Mouse (Mus musculus) cerebellum, postnatal 14 days (tissue): ENCODE measurements around the gene Mgp.
A peak's percentile ranks its signal among the peaks of the same experiment; 100 is the strongest.
"Not testable (repeated sequence)": the region's sequence is repeated elsewhere in the genome, so short reads cannot be mapped to it uniquely, and the experiment has no call there.

ENCODE experiments used
- DNase-seq, 2 experiments: peaks; one replicate each; pipeline ENCODE4 v3.0.0; 2021; ENCODE audit warnings: mixed read lengths in 2 of 2

The Mgp gene

GRCm38 (mm10) chr6:136897789-136898188 lies 22.2 kb upstream of the Mgp start:
- DNase-seq: no peak

- no peak for DNase-seq
These were observed 19.1 kb upstream of the Mgp start for GRCm38 (mm10) chr6:136894532-136895339.

GRCm38 (mm10) chr6:136892002-136892401 lies 16.4 kb upstream of the Mgp start:
- no peak for DNase-seq

GRCm38 (mm10) chr6:136889554-136889953 lies 13.9 kb upstream of the Mgp start:
- no peak for DNase-seq

- DNase-seq: no peak
These were observed 13.4 kb upstream of the Mgp start for GRCm38 (mm10) chr6:136889067-136889466.

- no peak for DNase-seq
These were observed 12.2 kb upstream of the Mgp start for GRCm38 (mm10) chr6:136887854-136888253.

GRCm38 (mm10) chr6:136884766-136885165 lies 9.1 kb upstream of the Mgp start:
- DNase-seq: not testable (repeated sequence)

GRCm38 (mm10) chr6:136883961-136884360 lies 8.3 kb upstream of the Mgp start:
- no peak for DNase-seq

GRCm38 (mm10) chr6:136883431-136883915 lies 7.8 kb upstream of the Mgp start:
- no peak for DNase-seq

GRCm38 (mm10) chr6:136881678-136882077 lies 6.1 kb upstream of the Mgp start:
- no peak for DNase-seq

GRCm38 (mm10) chr6:136874599-136874998 lies 1.0 kb downstream of the Mgp start:
- DNase-seq: peak; percentile 19 to 26

- DNase-seq: no peak
These were observed 6.7 kb downstream of the Mgp start for GRCm38 (mm10) chr6:136868921-136869320.

- DNase-seq: no peak
These were observed 9.5 kb downstream of the Mgp start for GRCm38 (mm10) chr6:136866150-136866549.

- DNase-seq: no peak
These were observed 10.3 kb downstream of the Mgp start for GRCm38 (mm10) chr6:136865360-136865759.

- DNase-seq: peak; percentile 35 to 50
These were observed 14.6 kb downstream of the Mgp start for GRCm38 (mm10) chr6:136861020-136861419.

GRCm38 (mm10) chr6:136858420-136858819 lies 17.2 kb downstream of the Mgp start:
- no peak for DNase-seq

GRCm38 (mm10) chr6:136857873-136858260 lies 17.8 kb downstream of the Mgp start:
- no peak for DNase-seq

GRCm38 (mm10) chr6:136857186-136857872 lies 18.3 kb downstream of the Mgp start, which contains the start of gene Art4:
Art4 (minus strand) TSS chr6:136857733.
- DNase-seq: no peak

- DNase-seq: no peak
These were observed 19.5 kb downstream of the Mgp start for GRCm38 (mm10) chr6:136856071-136856636.

GRCm38 (mm10) chr6:136855183-136855582 lies 20.4 kb downstream of the Mgp start:
- no peak for DNase-seq

- DNase-seq: no peak
These were observed 21.3 kb downstream of the Mgp start for GRCm38 (mm10) chr6:136854361-136854781.

- DNase-seq: no peak
These were observed 22.9 kb downstream of the Mgp start for GRCm38 (mm10) chr6:136852762-136853161.

GRCm38 (mm10) chr6:136852348-136852747 lies 23.3 kb downstream of the Mgp start:
- DNase-seq: no peak

GRCm38 (mm10) chr6:136850267-136850666 lies 25.4 kb downstream of the Mgp start:
- no peak for DNase-seq
